Mouse (Mus musculus): ENCODE results near the gene Chst8. TPM values are rescaled to one million over a fixed set of nuclear protein-coding genes. Genes with fewer than 3 reads are reported as not detected.

Chst8 gene
- polyA plus RNA-seq (2015; fragmentation: Nextera tagmentation; extraction: Ambion mirVana), result 0.91 and 1.6 TPM in 2 replicates

- H3K9me3 ChIP-seq, result no peaks in the 10 kb centered on the region
- peaks cover 79% of the 10 kb centered on the region for H3K27me3 ChIP-seq (replicated peaks)
- H3K9ac ChIP-seq, result peak within 1 kb of the TSS; percentile 65
- ATAC-seq (ENCODE audit: extremely low read depth, insufficient number of reproducible peaks, low FRiP score, low TSS enrichment), result peak; percentile 42; the same call in 1 of the 2 replicates
- peak within 1 kb of the TSS; percentile 85 for H3K4me2 ChIP-seq
- WGBS, result under 1% methylated on average over 64 of the region's 65 CpGs
- peaks cover 19% of the 10 kb centered on the region for H3K4me1 ChIP-seq
- H3K36me3 ChIP-seq, result no peaks in the 10 kb centered on the region
- peak within 1 kb of the TSS; percentile 61 for H3K4me3 ChIP-seq
- no peak within 1 kb of the TSS for H3K27ac ChIP-seq (replicated peaks)
Measured at GRCm38 (mm10) chr7:34812531-34813111, at the start of gene Chst8. TSS of gene Chst8 (minus strand) at chr7:34812711.

GRCm38 (mm10) chr7:34858291-34858690 lies 45.8 kb upstream of the Chst8 start:
- no peaks in the 10 kb centered on the region for H3K36me3 ChIP-seq

GRCm38 (mm10) chr7:34854781-34855352 lies 42.4 kb upstream of the Chst8 start:
- H3K4me2 ChIP-seq, result no peak overlapping the region
- no peaks in the 10 kb centered on the region for H3K4me1 ChIP-seq
- H3K27ac ChIP-seq (replicated peaks), result no peak overlapping the region
- H3K9me3 ChIP-seq, result no peaks in the 10 kb centered on the region
- H3K4me3 ChIP-seq, result no peak overlapping the region
- no peaks in the 10 kb centered on the region for H3K27me3 ChIP-seq (replicated peaks)
- no peak for ATAC-seq (ENCODE audit: extremely low read depth, insufficient number of reproducible peaks, low FRiP score, low TSS enrichment)
- H3K9ac ChIP-seq, result no peak overlapping the region
- WGBS, result 65% methylated on average over 6 of the region's 6 CpGs
- no peaks in the 10 kb centered on the region for H3K36me3 ChIP-seq

More at GRCm38 (mm10) chr7:34858291-34858690, 45.8 kb upstream of the Chst8 start:
- 64% methylated on average over 2 of the region's 2 CpGs for WGBS
- no peaks in the 10 kb centered on the region; the same call in 1 of the 2 replicates for H3K27me3 ChIP-seq (replicated peaks)
- no peak overlapping the region for H3K9ac ChIP-seq
- H3K4me3 ChIP-seq, result no peak overlapping the region
- no peaks in the 10 kb centered on the region for H3K4me1 ChIP-seq
- H3K27ac ChIP-seq (replicated peaks), result no peak overlapping the region
- no peaks in the 10 kb centered on the region for H3K9me3 ChIP-seq
- ATAC-seq (ENCODE audit: extremely low read depth, insufficient number of reproducible peaks, low FRiP score, low TSS enrichment), result no peak
- H3K4me2 ChIP-seq, result no peak overlapping the region

- Histone ChIP-seq H3K27me3 (replicated peaks) (no peaks in the 10 kb centered on the region), H3K9me3 (no peaks in the 10 kb centered on the region), H3K4me1 (no peaks in the 10 kb centered on the region), H3K4me3 (no peak overlapping the region), H3K9ac (no peak overlapping the region), H3K27ac (replicated peaks) (no peak overlapping the region), H3K4me2 (no peak overlapping the region), H3K36me3 (no peaks in the 10 kb centered on the region)
- no peak for ATAC-seq (ENCODE audit: extremely low read depth, insufficient number of reproducible peaks, low FRiP score, low TSS enrichment)
- WGBS, result 77% methylated on average over 3 of the region's 3 CpGs
Measured at GRCm38 (mm10) chr7:34853393-34853792, 40.9 kb upstream of the Chst8 start.

GRCm38 (mm10) chr7:34849660-34850059 lies 37.1 kb upstream of the Chst8 start:
- no peaks in the 10 kb centered on the region for H3K27me3 ChIP-seq (replicated peaks)
- WGBS, result 33% methylated on average over 10 of the region's 10 CpGs
- no peak overlapping the region for H3K27ac ChIP-seq (replicated peaks)
- H3K9ac ChIP-seq, result no peak overlapping the region
- no peaks in the 10 kb centered on the region for H3K4me1 ChIP-seq
- no peaks in the 10 kb centered on the region for H3K9me3 ChIP-seq
- no peak for ATAC-seq (ENCODE audit: extremely low read depth, insufficient number of reproducible peaks, low FRiP score, low TSS enrichment)
- H3K4me2 ChIP-seq, result no peak overlapping the region
- H3K36me3 ChIP-seq, result no peaks in the 10 kb centered on the region
- H3K4me3 ChIP-seq, result no peak overlapping the region

GRCm38 (mm10) chr7:34848811-34849210 lies 36.3 kb upstream of the Chst8 start:
- 87% methylated on average over 4 of the region's 4 CpGs for WGBS
- no peaks in the 10 kb centered on the region for H3K27me3 ChIP-seq (replicated peaks)
- no peak overlapping the region for H3K4me3 ChIP-seq
- no peak for ATAC-seq (ENCODE audit: extremely low read depth, insufficient number of reproducible peaks, low FRiP score, low TSS enrichment)
- no peaks in the 10 kb centered on the region for H3K9me3 ChIP-seq
- H3K36me3 ChIP-seq, result no peaks in the 10 kb centered on the region
- H3K9ac ChIP-seq, result no peak overlapping the region
- H3K4me2 ChIP-seq, result no peak overlapping the region
- no peak overlapping the region for H3K27ac ChIP-seq (replicated peaks)
- no peaks in the 10 kb centered on the region for H3K4me1 ChIP-seq

GRCm38 (mm10) chr7:34847900-34848299 lies 35.4 kb upstream of the Chst8 start:
- WGBS, result 83% methylated on average over 6 of the region's 6 CpGs
- no peaks in the 10 kb centered on the region for H3K36me3 ChIP-seq
- H3K27ac ChIP-seq (replicated peaks), result no peak overlapping the region
- H3K4me1 ChIP-seq, result no peaks in the 10 kb centered on the region
- no peaks in the 10 kb centered on the region for H3K27me3 ChIP-seq (replicated peaks)
- H3K9me3 ChIP-seq, result no peaks in the 10 kb centered on the region
- H3K9ac ChIP-seq, result no peak overlapping the region
- H3K4me3 ChIP-seq, result no peak overlapping the region
- no peak overlapping the region for H3K4me2 ChIP-seq
- ATAC-seq (ENCODE audit: extremely low read depth, insufficient number of reproducible peaks, low FRiP score, low TSS enrichment), result no peak

GRCm38 (mm10) chr7:34847410-34847809 lies 34.9 kb upstream of the Chst8 start:
- WGBS, result 72% methylated on average over 5 of the region's 5 CpGs
- no peak overlapping the region for H3K9ac ChIP-seq

GRCm38 (mm10) chr7:34838749-34839148 lies 26.2 kb upstream of the Chst8 start:
- Histone ChIP-seq H3K27ac (replicated peaks) (no peak overlapping the region), H3K4me1 (no peaks in the 10 kb centered on the region), H3K4me3 (no peak overlapping the region), H3K4me2 (no peak overlapping the region), H3K36me3 (no peaks in the 10 kb centered on the region), H3K9ac (no peak overlapping the region), H3K9me3 (peaks cover 7% of the 10 kb centered on the region; the same call in 1 of the 2 replicates), H3K27me3 (replicated peaks) (no peaks in the 10 kb centered on the region)
- no peak for ATAC-seq (ENCODE audit: extremely low read depth, insufficient number of reproducible peaks, low FRiP score, low TSS enrichment)
- WGBS, result 79% methylated on average over 4 of the region's 4 CpGs

More at GRCm38 (mm10) chr7:34847410-34847809, 34.9 kb upstream of the Chst8 start:
- H3K36me3 ChIP-seq, result no peaks in the 10 kb centered on the region
- no peak for ATAC-seq (ENCODE audit: extremely low read depth, insufficient number of reproducible peaks, low FRiP score, low TSS enrichment)
- no peak overlapping the region for H3K4me2 ChIP-seq
- H3K27me3 ChIP-seq (replicated peaks), result no peaks in the 10 kb centered on the region
- H3K27ac ChIP-seq (replicated peaks), result no peak overlapping the region
- H3K4me3 ChIP-seq, result no peak overlapping the region
- H3K9me3 ChIP-seq, result no peaks in the 10 kb centered on the region
- H3K4me1 ChIP-seq, result no peaks in the 10 kb centered on the region

- no peaks in the 10 kb centered on the region for H3K27me3 ChIP-seq (replicated peaks)
- H3K4me3 ChIP-seq, result no peak overlapping the region
- H3K4me1 ChIP-seq, result no peaks in the 10 kb centered on the region
- ATAC-seq (ENCODE audit: extremely low read depth, insufficient number of reproducible peaks, low FRiP score, low TSS enrichment), result no peak
- WGBS, result 72% methylated on average over 4 of the region's 4 CpGs
- H3K9ac ChIP-seq, result no peak overlapping the region
- peaks cover 7% of the 10 kb centered on the region; the same call in 1 of the 2 replicates for H3K9me3 ChIP-seq
- H3K36me3 ChIP-seq, result no peaks in the 10 kb centered on the region
- H3K4me2 ChIP-seq, result no peak overlapping the region
- no peak overlapping the region for H3K27ac ChIP-seq (replicated peaks)
Measured at GRCm38 (mm10) chr7:34838231-34838630, 25.7 kb upstream of the Chst8 start.

GRCm38 (mm10) chr7:34826255-34826909 lies 13.9 kb upstream of the Chst8 start:
- H3K36me3 ChIP-seq, result no peaks in the 10 kb centered on the region
- no peak overlapping the region for H3K4me3 ChIP-seq
- no peak for ATAC-seq (ENCODE audit: extremely low read depth, insufficient number of reproducible peaks, low FRiP score, low TSS enrichment)
- H3K27me3 ChIP-seq (replicated peaks), result no peaks in the 10 kb centered on the region
- no peaks in the 10 kb centered on the region; the same call in 1 of the 2 replicates for H3K9me3 ChIP-seq
- no peaks in the 10 kb centered on the region for H3K4me1 ChIP-seq
- no peak overlapping the region for H3K9ac ChIP-seq
- 29% methylated on average over 3 of the region's 3 CpGs for WGBS
- no peak overlapping the region for H3K27ac ChIP-seq (replicated peaks)
- no peak overlapping the region for H3K4me2 ChIP-seq
